Mouse (Mus musculus) common myeloid progenitor, adult 5-6 weeks (primary cell): ENCODE measurements at regions not wholly inside any gene's neighbourhood (a gene's known extent, or its start where the extent isn't known, plus 50 kb on each side); places are given as distances from the start of the nearest gene placed in this dataset.

Experiments used
- ATAC-seq: replicated peaks from 2 replicates; pipeline ENCODE4 v1.8.0; 2016; ENCODE audit warnings: low read depth, mild to moderate bottlenecking, moderate TSS enrichment, inconsistent platforms; ENCODE audit not compliant: poor library complexity, severe bottlenecking

DNA sequence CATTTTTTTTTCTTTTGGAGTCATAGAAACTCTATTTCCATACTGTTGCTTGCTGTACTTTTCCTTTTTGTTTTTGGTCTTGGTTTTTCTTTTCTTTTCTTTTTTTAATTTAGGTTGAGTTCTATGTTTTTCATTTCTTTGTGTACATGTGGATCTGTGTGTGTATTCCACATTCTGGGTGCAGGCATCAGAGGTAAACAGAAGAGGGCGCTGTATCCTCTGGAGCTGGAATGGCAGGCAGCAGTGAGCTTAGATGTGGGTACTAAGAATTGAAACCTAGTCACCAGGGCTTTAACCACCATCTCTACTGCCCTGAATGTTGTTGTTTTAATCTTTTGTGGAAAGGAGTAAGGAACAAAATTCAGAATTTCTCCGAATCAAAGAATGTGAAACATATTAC, 266.3 kb upstream of the Lyplal1 start:
- no peak for ATAC-seq

DNA sequence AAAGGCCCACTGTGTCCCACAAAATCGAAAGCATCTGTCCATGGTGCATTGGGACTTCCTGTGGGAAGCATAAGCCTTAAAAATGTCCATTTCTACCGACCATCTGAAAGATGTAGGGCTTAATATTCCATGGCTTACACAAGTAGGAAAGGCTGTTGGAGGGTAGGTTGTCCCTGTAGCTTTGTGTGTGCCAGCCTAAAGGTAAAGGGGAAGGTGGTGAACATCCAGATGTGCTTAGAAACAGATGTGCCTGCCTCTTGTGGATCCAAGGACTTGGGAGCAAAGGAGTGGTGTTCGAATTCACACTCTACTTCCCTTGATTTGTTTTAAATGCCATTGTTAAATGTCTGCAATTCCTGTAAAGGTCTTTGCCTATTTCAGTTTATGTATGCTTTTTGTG, 265.9 kb upstream of the Lyplal1 start:
- ATAC-seq, result no peak

DNA sequence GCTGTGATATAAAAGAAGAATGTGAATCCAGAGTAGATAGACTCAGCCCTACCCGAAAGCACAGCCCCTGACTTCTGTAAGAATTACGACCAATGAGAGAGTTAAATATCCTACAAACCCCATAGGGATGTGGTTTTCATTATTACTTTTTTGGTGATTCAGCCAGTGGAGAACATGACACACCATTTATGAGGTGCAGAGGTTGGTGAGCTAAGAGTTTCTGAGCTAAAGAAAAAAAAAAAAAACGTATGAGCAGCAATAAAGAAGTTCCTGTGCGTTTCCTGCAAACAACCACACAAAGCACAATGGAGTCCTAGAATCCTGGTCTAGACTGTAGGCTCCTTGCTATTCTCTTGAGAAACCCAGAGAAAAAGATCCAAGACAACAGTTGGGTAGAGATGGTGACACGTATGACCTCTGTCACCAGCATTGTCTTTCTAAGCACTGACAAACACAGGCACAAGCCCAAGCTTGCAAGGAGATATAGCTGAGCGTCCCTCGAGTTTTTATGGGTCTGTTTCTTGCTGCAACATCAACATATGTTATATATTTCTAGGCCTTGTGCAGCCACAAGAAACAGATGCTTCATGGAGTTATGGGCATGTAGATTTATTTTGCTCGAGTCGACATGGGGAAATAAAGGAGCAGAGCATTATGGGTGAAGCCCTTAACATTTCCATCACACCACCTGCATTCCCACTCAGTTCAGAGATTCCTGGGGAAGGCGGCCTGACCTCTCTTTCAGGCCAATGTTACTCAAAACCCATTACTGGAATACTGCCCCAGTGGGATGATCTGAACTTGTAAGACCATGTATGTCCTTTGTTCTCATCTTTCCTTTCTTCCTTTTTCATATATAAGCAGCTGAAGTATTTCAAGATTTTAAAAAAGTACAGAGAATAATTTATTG, 263.1 kb upstream of the Lyplal1 start:
- no peak for ATAC-seq

DNA sequence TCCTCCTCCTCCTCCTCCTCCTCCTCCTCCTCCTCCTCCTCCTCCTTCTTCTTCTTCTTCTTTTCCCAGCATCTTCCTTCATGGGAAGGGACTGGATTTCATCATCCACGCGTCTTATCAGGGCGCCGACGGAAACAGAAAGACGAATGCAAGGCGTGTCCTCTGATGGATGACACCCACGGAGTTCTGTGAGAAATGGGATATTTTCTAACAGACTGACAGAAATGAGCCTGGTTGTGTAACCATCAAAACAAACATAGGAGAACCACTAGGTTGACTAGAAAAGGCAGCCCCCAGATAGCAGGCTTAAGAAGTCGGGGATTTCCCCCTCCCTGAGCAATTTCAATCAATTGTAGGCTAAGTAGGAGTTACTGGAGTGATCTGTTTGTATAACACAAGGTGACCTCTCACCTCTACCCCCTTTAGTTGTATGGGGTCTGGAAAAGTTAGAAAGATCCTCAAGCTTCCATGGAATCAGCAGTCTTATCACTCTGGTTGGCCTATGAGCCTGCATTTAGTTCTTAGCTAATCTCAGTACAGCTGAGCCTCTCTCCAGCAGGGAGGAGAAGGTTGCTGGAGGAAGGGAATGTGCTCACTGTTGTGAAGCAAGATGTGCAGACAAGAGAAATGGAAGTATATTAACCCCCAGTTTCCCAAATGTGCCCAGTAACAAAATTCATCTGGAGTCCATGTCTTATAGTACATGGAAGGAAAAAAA, 260.0 kb upstream of the Lyplal1 start:
- no peak for ATAC-seq

DNA sequence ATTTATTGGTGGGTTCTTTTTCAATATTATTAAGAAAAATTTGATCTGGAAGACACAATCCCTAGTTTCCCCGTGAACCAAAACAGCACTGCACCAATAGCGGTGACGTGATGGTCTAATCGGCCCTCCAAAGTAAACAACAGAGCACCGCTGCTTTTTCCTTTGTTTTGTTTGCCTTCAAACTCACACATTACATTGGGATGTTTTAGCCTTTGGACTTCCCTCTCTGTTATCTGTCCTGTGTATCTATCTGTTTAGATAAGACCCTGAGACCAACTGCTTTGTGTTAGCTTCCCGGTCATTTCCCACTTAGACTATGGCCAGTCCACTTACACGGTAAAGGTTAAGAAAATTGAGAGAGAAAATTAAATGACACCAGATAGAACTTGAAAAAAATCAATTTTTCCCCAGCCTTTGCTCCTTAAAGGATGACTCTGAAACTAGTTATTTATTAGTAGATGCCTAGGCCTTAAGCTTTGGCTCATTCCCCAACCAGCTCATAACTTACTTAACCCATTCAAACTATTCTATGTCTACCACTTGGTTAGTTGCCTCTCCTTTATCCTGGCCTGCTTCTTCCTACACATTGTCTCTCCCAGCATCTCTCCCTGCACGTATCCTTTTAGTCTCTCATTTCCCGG, 257.0 kb upstream of the Lyplal1 start:
- no peak for ATAC-seq

DNA sequence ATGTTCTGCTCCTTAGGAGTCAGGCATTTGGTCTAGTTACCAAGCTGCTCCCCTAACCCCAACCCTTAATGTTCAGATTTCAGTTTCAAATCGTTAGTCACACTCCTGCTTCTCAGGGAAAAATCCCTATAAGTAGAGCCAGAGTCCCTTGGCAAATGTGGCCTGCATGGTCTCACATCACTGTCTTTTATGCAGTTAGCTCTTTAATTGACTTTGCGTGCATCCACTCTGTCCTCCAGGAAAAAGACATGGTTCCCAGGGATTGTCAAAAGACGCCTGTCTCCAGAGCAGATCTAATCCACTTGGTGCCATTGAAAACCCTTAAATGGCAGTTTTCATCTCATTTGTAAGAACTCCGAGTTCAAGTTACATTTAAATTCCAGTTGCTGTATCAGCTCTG, 256.3 kb upstream of the Lyplal1 start:
- ATAC-seq, result no peak

DNA sequence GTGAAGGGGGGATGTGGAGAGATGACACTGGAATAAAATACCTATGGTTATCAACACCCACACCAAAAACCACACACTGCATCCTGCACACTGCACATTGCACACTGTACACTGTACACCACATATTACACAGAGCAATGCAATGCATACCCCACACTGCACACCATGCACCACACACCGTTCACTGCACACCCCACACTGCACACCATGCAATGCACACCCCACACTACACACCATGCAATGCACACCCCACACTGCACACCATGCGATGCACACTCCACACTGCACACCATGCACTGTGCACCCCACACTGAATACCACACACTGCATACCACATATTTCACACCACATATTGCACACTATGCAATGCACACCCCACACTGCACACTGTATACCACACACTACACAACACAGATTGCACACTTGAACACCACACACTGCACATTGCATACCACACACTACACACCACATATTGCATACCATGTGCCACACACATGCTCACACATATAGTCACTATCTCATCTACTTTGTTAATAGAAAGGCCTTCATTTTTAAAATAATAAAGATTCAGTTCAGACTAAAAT, 255.8 kb upstream of the Lyplal1 start:
- no peak for ATAC-seq

DNA sequence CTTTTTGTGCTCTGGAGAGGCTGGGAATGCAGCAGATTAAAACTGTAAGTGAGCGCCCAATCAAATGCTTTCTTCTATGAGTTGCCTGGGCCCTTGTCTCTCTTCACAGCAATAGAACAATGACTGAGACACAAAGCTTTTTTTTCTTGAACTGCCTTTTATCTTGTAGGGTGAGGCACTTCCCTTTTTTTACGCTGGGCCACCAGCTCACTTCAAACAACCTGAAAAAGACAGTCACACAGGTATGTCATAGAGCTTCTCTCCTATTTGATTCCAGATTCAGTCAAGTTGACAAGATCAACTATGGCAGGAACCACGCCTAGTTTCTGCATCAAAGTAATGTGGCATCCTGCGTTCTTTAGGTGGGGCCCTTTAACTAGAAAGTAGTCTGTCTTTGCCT, 246.2 kb upstream of the Lyplal1 start:
- ATAC-seq, result no peak

DNA sequence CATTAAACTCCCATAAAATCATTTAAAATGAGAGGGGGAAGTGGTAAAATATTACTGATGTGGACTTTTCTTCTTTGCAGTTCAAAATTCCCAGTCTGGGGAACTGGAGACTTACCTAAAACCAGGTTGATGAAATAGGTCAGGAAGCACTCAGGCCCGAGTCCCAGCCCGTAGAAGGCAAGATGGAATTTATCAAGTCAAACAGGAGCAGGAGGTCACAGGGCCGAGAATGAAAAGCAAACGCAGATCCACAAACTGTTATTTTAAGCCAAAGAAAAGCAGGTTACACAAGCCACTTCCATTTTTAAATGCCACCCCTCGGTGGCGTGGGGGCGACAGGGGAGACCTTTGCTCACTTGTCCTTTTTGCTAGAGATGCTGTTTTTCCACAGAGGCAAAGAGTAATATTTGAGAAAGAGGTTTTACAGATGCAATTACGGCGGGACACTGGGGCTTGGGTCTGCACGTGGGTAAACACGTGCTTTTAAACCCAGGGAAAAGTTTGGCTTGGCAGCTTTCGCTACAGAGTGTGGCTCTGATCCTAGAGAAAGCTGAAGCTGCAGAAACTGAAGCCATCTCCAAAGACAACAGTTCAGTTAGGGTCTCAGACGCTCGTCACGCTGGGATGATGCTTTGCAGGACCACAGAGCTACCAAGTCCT, 241.0 kb upstream of the Lyplal1 start:
- ATAC-seq, result no peak

DNA sequence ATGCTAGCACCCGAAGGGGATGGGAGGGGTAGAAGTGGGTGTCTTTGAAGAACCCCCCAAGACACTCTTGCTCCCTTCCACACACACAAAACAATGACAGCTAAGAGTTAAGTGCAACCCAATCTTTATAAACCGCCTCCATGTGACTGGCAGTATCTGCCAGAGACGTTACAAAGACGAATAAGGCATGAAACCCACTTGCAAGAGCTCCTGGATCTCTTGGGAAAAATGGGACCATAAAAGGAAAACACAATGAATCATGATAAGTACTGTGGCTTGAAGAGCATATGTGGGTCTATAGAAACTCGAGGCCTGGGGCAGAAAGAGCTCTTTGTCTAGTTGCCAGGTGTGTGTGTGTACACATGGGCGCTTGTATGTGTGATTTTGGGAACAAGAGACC, 237.6 kb upstream of the Lyplal1 start:
- no peak for ATAC-seq

DNA sequence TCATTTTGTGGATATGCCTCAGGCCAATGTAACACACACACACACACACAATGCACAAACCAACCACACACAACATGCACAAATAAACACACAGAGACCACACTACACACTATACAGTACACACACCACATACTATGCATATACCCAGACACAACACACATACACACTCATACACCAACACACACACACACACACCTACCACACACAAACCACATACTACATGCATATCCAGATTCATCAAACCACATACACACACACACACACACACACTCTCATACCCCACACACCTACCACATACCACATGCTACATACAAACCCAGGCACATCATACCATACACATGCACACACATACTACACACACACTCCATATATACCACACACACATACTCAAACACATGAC, 237.0 kb upstream of the Lyplal1 start:
- ATAC-seq, result no peak

DNA sequence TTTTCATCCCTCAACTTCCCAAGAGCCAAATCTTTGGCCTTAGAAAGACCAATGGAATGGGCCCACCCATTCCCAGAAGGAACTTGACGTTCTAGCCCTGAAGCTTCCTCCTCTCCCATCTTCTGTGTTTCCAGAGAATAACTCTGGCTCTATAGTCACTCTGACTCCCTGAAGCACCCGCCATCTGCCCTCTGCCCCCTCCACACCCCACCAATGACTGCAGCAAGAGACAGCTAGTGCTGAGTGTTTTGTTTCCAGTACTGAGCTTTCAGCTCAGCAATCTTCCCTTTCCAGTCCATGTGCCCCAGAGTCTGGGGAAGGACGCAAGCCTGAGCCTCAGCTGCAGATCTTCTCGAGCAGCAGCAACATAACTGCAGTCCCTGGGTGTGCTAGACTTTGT, 233.3 kb upstream of the Lyplal1 start:
- no peak for ATAC-seq

DNA sequence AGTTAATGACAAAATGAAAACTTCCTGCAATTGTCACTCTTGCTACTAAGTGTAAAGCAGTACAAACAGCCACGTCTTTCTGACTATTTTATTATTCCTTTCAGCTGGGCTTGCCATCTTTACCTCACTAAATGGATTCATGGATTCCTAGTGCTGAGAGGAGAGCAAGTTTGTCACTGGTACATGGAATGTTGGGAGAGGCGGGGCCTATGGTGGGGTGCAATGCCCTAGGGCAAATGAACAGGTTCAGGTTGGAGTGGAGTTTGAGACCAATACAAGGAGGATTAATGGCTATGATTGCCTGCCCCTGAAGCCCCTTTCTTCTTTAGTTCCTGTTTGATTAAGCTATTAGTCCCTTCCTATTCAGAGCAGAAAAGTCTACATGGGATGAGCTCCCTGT, 232.9 kb upstream of the Lyplal1 start:
- ATAC-seq, result no peak

DNA sequence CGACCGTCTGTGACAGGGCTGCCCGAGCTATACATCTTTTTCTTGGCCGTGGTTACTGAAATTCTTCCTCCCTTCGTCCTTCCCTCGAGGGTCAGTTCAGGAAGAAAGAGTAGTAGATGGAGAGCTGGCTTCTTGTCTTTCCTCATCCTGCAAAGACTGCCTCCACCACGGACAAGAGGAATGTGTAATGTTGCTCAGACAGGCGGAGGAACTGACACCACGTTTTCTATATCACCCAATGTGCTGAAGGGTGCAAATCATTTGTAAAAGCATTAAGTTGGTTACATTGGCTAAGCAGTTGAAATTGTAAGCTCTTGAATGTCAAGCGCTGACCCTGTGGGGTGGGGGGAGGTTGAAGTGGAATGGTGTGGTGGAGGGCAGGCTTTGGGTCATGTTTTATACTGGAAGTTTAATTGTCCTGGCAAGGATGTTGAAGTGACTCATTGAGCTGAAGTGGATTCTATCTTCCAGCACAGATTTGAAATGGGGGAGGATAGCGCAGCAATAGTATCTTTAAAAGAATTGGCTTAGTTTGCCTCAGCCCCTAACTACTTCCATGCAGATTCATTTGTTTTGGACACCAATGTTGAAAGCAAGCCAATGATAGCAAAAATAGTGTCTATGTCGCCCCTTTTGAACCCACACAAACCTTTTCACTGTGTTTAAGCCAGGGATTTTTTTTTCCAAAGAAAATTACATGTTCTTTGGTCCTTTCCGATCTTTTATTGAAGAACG, 230.5 kb upstream of the Lyplal1 start:
- ATAC-seq, result no peak

DNA sequence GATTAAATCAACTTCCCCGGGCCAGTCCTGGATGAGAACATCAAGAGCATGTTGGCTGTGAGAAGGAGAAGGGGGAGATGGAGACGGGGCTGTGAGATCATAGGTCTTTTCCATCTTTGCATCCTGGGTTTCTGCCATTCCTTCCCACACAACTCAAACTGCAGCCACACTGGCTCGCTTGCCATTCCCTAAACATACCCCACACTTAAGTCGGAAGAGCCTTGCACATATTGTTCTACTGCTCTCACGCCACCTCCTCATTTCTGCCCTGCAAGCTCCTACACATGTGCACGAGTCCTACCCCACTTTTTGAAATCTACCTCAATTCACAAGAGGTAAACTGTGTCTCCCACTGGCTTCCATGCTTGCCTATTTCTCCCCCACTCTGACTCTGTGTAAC, 228.3 kb upstream of the Lyplal1 start:
- ATAC-seq, result no peak

DNA sequence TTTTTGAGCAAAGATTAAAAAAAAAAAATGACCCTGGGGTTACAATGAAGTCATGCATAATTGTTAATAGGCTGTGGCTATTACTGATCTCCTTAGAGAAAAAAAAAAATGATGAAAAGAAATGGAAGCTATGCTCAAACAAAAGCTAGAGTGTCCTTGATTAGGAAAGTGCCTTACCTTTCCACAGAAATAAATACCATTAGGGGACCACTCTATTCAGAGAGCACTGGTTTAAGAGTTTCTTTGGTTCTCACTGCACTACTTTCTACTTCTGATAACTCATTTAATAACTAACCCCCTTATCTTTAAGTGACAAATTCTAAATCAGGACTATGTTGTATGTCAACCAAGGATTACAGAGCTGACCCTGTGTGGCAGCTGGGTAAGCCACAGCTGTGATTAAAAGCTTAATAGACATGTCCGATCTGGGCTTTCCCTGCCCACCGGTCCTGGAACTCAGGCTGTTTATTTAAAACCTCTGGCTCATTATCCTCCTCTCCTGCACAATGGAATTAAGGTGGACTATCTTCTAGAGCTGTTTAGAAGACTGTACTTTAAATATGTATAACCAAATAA, 225.9 kb upstream of the Lyplal1 start:
- no peak for ATAC-seq

DNA sequence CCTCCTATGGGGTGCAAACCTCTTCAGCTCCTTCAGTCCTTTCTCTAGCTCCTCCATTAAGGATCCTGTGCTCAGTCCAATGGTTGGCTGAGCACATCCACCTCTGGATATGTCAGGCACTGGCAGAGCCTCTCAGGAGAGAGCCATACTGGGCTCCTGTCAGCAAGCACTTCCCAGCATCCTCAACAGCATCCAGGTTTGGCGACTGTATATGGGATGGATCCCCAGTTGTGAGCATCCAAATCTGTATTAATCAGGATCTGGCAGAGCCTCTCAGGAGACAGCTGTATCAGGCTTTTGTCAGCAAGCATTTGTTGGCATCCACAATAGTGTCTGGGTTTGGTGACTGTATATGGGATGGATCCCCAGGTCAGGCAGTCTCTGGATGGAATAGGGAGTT, 225.3 kb upstream of the Lyplal1 start:
- ATAC-seq, result no peak

DNA sequence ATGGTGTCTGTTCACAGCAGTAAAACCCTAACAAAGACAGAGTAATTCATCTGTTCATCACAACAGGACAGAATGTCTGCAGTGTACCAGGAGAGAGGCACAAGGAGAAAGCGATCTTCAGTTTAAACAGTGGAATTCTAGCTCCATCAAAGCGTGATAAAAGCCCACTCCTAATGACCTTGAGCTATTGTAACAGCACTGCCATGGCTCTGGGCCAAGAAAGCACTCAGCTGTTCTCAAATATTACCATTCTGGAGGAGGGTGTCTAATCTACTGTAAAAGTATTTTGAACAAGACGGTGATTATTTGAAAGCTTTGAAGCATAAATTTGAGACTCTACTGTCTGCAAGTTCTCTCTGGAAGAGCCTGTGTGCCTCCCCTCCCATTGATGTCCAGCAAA, 224.8 kb upstream of the Lyplal1 start:
- no peak for ATAC-seq

DNA sequence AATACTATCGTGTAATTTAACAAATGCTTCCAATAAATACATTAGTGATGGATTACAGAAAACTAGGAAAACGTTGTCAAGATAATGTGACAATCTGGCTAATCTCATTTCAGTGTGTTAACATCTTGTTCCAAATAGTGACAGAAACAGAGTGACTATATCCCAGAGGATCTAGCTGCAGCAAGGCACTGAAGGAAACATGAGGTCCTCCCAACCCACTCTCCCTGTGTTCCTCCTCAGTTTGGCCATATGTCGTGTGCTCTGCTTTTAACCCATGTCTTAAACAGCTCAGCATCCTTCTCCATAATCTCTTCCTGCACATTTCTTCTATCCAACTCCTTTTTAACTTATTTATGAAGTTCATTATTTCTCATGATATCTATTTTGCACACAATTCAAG, 223.6 kb upstream of the Lyplal1 start:
- no peak for ATAC-seq
